Mouse (Mus musculus) forebrain, embryonic 14.5 days (tissue): ENCODE data around the gene Ten1. TPM values are rescaled to one million over a fixed set of nuclear protein-coding genes. Genes with fewer than 3 reads are reported as not detected.

ENCODE experiments used
- ATAC-seq: fragments of 200-750 bp; cut with Nextera tagmentation; 2 replicates; pipeline ENCODE4 v1.8.0; 2017; ENCODE audit warnings: mild to moderate bottlenecking, moderate library complexity
- DNase-seq: peaks from one replicate; pipeline ENCODE4 v3.0.0-alpha.2; 2015; ENCODE audit warnings: low spot score
- H3K27ac ChIP-seq: fragments of 300-500 bp; sonication (generic); 2 replicates; pipeline ENCODE4 v1.5.1; 2014; ENCODE audit warnings: low read depth, mild to moderate bottlenecking, control low read depth, low read length, moderate library complexity
- H3K27me3 ChIP-seq: fragments of 300-500 bp; sonication (generic); replicated peaks from 2 replicates; pipeline ENCODE4 v1.6.1; 2014; ENCODE audit warnings: low read length, control low read depth, mixed read lengths; ENCODE audit not compliant: control insufficient read depth, insufficient read depth
- H3K36me3 ChIP-seq: fragments of 300-500 bp; sonication (generic); 2 replicates; pipeline ENCODE4 v1.6.1; 2014; ENCODE audit warnings: low read length, control low read depth; ENCODE audit not compliant: control insufficient read depth, insufficient read depth
- H3K4me1 ChIP-seq: fragments of 300-500 bp; sonication (generic); 2 replicates; pipeline ENCODE4 v1.6.1; 2014; ENCODE audit warnings: antibody characterized with exemption, low read length, control low read depth; ENCODE audit not compliant: control insufficient read depth, insufficient read depth
- H3K4me2 ChIP-seq: fragments of 300-500 bp; sonication (generic); 2 replicates; pipeline ENCODE4 v1.6.1; 2014; ENCODE audit warnings: mild to moderate bottlenecking, control low read depth, low read length
- H3K4me3 ChIP-seq: fragments of 300-500 bp; sonication (generic); 2 replicates; pipeline ENCODE4 v1.5.1; 2014; ENCODE audit warnings: low read depth, low read length, control low read depth
- H3K9ac ChIP-seq: fragments of 300-500 bp; sonication (generic); 2 replicates; pipeline ENCODE4 v1.6.1; 2014; ENCODE audit warnings: mild to moderate bottlenecking, low read length, control low read depth, moderate library complexity
- H3K9me3 ChIP-seq: fragments of 300-500 bp; sonication (generic); replicated peaks from 2 replicates; pipeline ENCODE4 v1.6.1; 2016; ENCODE audit warnings: low read length, control low read depth, mixed read lengths; ENCODE audit not compliant: control insufficient read depth
- WGBS: fragments of 180-500 bp; shearing (Covaris S2); extraction: QIAGEN DNeasy Blood & Tissue Kit; methylation state at CpG from one replicate; pipeline ENCODE4 v1.1.7; 2014; 5-methylcytosine and 5-hydroxymethylcytosine counted together
- polyA plus RNA-seq: library from polyadenylated mRNA; unstranded; fragments of >200 nt; fragmentation: Nextera tagmentation; extraction: Ambion mirVana; gene quantifications from 2 replicates; pipeline ENCODE4 v1.2.1, GENCODE M21; 2014

The Ten1 gene
- polyA plus RNA-seq, 1 experiment from 2014 or later: 81.8 TPM

GRCm38 (mm10) chr11:116255090-116255981 lies 56.7 kb downstream of the Ten1 start:
- ATAC-seq (no peak), DNase-seq (no peak)
- no peak overlapping the region for H3K27ac ChIP-seq
- no peaks in the 10 kb centered on the region for H3K27me3 ChIP-seq
- H3K4me2 ChIP-seq: no peak overlapping the region
- H3K9me3 ChIP-seq: no peaks in the 10 kb centered on the region
- WGBS: 84% methylated on average over 22 of the region's 22 CpGs
- H3K36me3 ChIP-seq: peaks cover 94% of the 10 kb centered on the region
- no peaks in the 10 kb centered on the region for H3K4me1 ChIP-seq
- no peak overlapping the region for H3K4me3 ChIP-seq
- no peak overlapping the region for H3K9ac ChIP-seq

- Histone ChIP-seq H3K4me2 (no peak overlapping the region), H3K9me3 (no peaks in the 10 kb centered on the region), H3K36me3 (peaks cover 94% of the 10 kb centered on the region), H3K4me3 (no peak overlapping the region), H3K27ac (no peak overlapping the region), H3K9ac (no peak overlapping the region), H3K27me3 (no peaks in the 10 kb centered on the region), H3K4me1 (no peaks in the 10 kb centered on the region)
- 93% methylated on average over 9 of the region's 9 CpGs for WGBS
- DNase-seq: no peak
- ATAC-seq: no peak
These were observed 57.5 kb downstream of the Ten1 start for GRCm38 (mm10) chr11:116255982-116256675.

DNA sequence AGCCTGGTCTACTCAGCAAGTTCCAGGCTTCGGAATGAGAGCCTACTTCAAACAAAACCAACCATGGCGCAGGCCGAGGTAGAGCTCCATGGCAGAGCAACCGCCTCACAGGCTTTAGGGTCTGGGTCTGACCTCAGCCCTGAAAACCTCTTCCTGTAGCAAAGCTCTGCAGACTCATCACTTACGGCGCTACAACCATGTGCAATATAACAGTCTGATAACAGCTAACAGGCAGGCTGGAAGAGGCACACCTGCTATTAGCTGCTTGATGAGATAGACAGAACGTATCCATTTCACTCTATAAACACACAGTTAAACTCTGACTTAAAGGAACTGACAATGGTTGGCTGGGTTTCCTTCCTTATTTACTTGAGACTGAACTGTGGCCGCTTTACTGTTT lies 60.8 kb downstream of the Ten1 start:
- H3K4me1 ChIP-seq: no peaks in the 10 kb centered on the region
- 97% methylated on average over 8 of the region's 8 CpGs for WGBS
- no peaks in the 10 kb centered on the region for H3K9me3 ChIP-seq
- H3K9ac ChIP-seq: no peak overlapping the region
- H3K4me2 ChIP-seq: no peak overlapping the region
- H3K27me3 ChIP-seq: no peaks in the 10 kb centered on the region
- peaks cover 95% of the 10 kb centered on the region for H3K36me3 ChIP-seq
- no peak overlapping the region for H3K27ac ChIP-seq
- DNase-seq: no peak
- H3K4me3 ChIP-seq: no peak overlapping the region
- no peak for ATAC-seq

DNA sequence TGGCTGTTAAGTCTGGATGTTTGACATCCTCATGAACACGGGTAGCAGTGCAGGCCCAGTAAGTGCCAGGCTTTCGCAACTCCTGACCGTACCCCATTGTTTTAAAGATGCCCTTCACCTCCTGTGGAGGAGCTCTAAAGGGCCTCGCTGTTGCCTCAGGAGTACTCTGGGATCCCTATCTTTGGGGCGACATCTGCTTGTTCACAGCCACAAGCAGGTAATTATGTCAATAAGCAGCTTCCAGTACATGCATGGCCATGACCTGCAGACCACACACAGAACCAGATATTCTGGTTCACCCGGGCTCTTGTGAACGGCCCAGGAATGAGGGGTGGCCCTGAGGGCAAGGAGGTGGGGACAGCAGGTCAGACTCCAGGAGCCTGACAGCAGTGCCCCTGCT lies 61.6 kb downstream of the Ten1 start:
- Histone ChIP-seq H3K27me3 (no peaks in the 10 kb centered on the region), H3K9me3 (no peaks in the 10 kb centered on the region), H3K9ac (no peak overlapping the region), H3K4me2 (no peak overlapping the region), H3K4me1 (no peaks in the 10 kb centered on the region), H3K36me3 (peaks cover 93% of the 10 kb centered on the region), H3K27ac (no peak overlapping the region), H3K4me3 (no peak overlapping the region)
- ATAC-seq (no peak), DNase-seq (no peak)
- WGBS: 92% methylated on average over 7 of the region's 7 CpGs

Other genes with a start within 250 kb of the Ten1 start
- 0.48 and 0.62 TPM in 2 replicates for gene Itgb4, start 224.1 kb upstream of the Ten1 start, polyA plus RNA-seq
- 53.9 and 59.5 TPM in 2 replicates for gene Galk1, start 186.1 kb upstream of the Ten1 start, polyA plus RNA-seq
- gene H3f3b, start 170.9 kb upstream of the Ten1 start, polyA plus RNA-seq: 2,620 and 3,081 TPM in 2 replicates
- gene Unk, start 168.5 kb upstream of the Ten1 start, polyA plus RNA-seq: 23.4 and 24.9 TPM in 2 replicates
- gene Unc13d, start 120.9 kb upstream of the Ten1 start, polyA plus RNA-seq: 0.19 and 0.62 TPM in 2 replicates
- gene Wbp2, start 111.9 kb upstream of the Ten1 start, polyA plus RNA-seq: 145 and 166 TPM in 2 replicates
- gene Trim47, start 71.6 kb upstream of the Ten1 start, polyA plus RNA-seq: 4.0 and 6.0 TPM in 2 replicates
- gene Trim65, start 67.7 kb upstream of the Ten1 start, polyA plus RNA-seq: 0.97 and 1.1 TPM in 2 replicates
- gene Mrpl38, start 60.0 kb upstream of the Ten1 start, polyA plus RNA-seq: 79.6 and 83.4 TPM in 2 replicates
- 25.9 and 44.4 TPM in 2 replicates for gene Fbf1, start 30.7 kb upstream of the Ten1 start, polyA plus RNA-seq
- gene Acox1, start 190 bp downstream of the Ten1 start, polyA plus RNA-seq: 48.1 and 56.3 TPM in 2 replicates
- 0.11 and 0.17 TPM in 2 replicates for gene Evpl, start 39.2 kb downstream of the Ten1 start, polyA plus RNA-seq
- gene Srp68, start 75.4 kb downstream of the Ten1 start, polyA plus RNA-seq: 53.2 and 60.4 TPM in 2 replicates
- 0.09 and 0.11 TPM in 2 replicates for gene Galr2, start 82.1 kb downstream of the Ten1 start, polyA plus RNA-seq
- 107 and 114 TPM in 2 replicates for gene Exoc7, start 108.4 kb downstream of the Ten1 start, polyA plus RNA-seq
- gene Foxj1, start 136.5 kb downstream of the Ten1 start, polyA plus RNA-seq: 7.3 and 8.7 TPM in 2 replicates
- gene Rnf157, start 214.2 kb downstream of the Ten1 start, polyA plus RNA-seq: 16.3 and 21.5 TPM in 2 replicates
- gene Ubald2, start 235.2 kb downstream of the Ten1 start, polyA plus RNA-seq: 95.5 and 100 TPM in 2 replicates